Mouse (Mus musculus): ENCODE results near the gene Enoph1.

DNA sequence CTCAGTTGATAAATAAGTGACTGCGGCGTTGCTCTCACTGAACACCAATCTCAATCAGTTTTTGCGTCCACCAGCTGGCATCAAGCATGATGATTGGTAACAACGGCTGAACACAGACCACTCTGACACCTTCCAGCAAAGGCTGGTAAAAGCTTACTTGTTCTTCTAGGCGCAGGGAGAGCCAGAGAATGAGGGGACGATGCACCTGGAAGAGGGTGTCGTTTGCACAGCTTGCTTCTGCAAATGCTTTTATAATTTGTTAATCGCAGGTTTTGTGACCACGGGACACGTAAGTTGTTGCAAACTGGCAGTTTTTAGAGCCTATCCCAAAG, 51.4 kb downstream of the Enoph1 start:
- TF ChIP-seq CTCF (conservative IDR thresholded peaks at IDR 0.05; ENCODE audit: low read length), result no peak
- no peak for TF ChIP-seq NANOG (IDR thresholded peaks at IDR 0.05; ENCODE audit: borderline replicate concordance, low read length)

Data from E14TG2a.4 (cell line).